Mouse (Mus musculus): ENCODE measurements around the gene Ap1b1. TPM values are rescaled to one million over a fixed set of nuclear protein-coding genes. Genes with fewer than 3 reads are reported as not detected.

Gene Ap1b1
- polyA plus RNA-seq (2015; fragmentation: Nextera tagmentation; extraction: Ambion mirVana): 41.8 and 43.3 TPM in 2 replicates

DNA sequence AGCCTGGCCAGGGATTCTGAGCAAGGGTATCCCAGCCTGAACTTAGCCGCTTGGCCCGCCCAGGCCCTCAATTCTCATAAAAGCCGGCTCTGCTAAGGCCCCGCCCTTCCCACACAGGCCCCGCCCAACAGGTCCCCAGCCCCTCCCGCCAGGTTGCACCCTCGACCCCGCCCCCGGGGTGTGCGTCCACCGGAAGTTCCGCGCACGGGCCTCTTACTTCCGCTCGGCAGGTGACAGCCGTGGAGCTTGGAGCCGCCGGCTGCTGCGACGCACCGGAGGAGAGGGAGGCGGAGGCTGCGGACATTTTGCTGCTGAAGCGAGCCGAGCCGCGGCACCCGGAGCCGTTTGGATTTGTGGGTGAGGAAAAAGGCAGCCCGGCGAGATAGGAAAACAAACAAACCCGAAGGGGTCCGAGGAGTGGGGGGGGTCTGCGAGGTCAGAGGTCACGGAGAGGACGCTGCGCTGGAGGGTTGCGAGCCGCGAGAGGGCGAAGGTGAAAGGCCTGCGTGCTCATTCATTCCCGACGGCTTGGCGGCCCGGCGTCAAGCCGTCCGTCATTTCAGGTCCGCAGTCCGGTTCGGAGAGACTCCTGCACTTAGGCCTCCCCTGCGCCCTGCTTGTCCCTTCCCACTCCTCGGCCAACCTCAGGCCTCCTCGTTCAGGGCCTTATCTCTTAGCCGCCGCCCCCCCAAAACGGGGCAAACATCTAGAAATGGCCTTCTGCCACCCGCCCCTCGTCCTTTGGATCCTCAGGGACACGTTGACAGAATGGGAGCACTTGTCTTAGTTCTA lies at the start of gene Ap1b1:
Gene Ap1b1, plus strand, starts transcription at position 130 of the 792 bp plus-strand sequence.
- Histone ChIP-seq H3K4me2 (replicated peaks; ENCODE audit: low read depth) (peak within 1 kb of the TSS; percentile 95), H3K4me1 (replicated peaks; ENCODE audit: control insufficient read depth, insufficient read depth) (no peaks in the 10 kb centered on the region), H3K27ac (replicated peaks) (peak within 1 kb of the TSS; percentile 69), H3K4me3 (ENCODE audit: low read depth, low read length) (peak within 1 kb of the TSS; percentile 65), H3K9me3 (ENCODE audit: control insufficient read depth, low read length) (no peaks in the 10 kb centered on the region), H3K36me3 (ENCODE audit: control insufficient read depth, insufficient read depth, low read length) (peaks cover 2% of the 10 kb centered on the region; the same call in 1 of the 2 replicates), H3K27me3 (ENCODE audit: control insufficient read depth, insufficient read depth, low read length) (no peaks in the 10 kb centered on the region), H3K9ac (ENCODE audit: low read length) (peak within 1 kb of the TSS; percentile 78)
- under 1% methylated on average over 59 of the region's 62 CpGs for WGBS
- peak; percentile 96 for ATAC-seq (ENCODE audit: low FRiP score, low TSS enrichment)
- TF ChIP-seq CTCF (IDR thresholded peaks at IDR 0.05; ENCODE audit: low read depth) (no peak), EP300 (optimal IDR thresholded peaks at IDR 0.05) (no peak)
- DNase-seq (ENCODE audit: low spot score): peak; percentile 97

GRCm38 (mm10) chr11:4946530-4946929 lies 40.1 kb upstream of the Ap1b1 start:
- TF ChIP-seq EP300 (optimal IDR thresholded peaks at IDR 0.05) (no peak), CTCF (IDR thresholded peaks at IDR 0.05; ENCODE audit: low read depth) (no peak)
- Histone ChIP-seq H3K27ac (replicated peaks) (no peak overlapping the region), H3K4me2 (replicated peaks; ENCODE audit: low read depth) (peak overlapping the region; percentile 83), H3K36me3 (ENCODE audit: control insufficient read depth, insufficient read depth, low read length) (no peaks in the 10 kb centered on the region), H3K4me1 (replicated peaks; ENCODE audit: control insufficient read depth, insufficient read depth) (no peaks in the 10 kb centered on the region), H3K27me3 (ENCODE audit: control insufficient read depth, insufficient read depth, low read length) (peaks cover 34% of the 10 kb centered on the region), H3K9ac (ENCODE audit: low read length) (no peak overlapping the region), H3K9me3 (ENCODE audit: control insufficient read depth, low read length) (no peaks in the 10 kb centered on the region), H3K4me3 (ENCODE audit: low read depth, low read length) (peak overlapping the region; percentile 46)
- 43% methylated on average over 13 of the region's 13 CpGs for WGBS
- no peak for DNase-seq (ENCODE audit: low spot score)
- 0 out of 2 replicates have a peak, but pooled peaks have one; percentile 4 for ATAC-seq (ENCODE audit: low FRiP score, low TSS enrichment)

DNA sequence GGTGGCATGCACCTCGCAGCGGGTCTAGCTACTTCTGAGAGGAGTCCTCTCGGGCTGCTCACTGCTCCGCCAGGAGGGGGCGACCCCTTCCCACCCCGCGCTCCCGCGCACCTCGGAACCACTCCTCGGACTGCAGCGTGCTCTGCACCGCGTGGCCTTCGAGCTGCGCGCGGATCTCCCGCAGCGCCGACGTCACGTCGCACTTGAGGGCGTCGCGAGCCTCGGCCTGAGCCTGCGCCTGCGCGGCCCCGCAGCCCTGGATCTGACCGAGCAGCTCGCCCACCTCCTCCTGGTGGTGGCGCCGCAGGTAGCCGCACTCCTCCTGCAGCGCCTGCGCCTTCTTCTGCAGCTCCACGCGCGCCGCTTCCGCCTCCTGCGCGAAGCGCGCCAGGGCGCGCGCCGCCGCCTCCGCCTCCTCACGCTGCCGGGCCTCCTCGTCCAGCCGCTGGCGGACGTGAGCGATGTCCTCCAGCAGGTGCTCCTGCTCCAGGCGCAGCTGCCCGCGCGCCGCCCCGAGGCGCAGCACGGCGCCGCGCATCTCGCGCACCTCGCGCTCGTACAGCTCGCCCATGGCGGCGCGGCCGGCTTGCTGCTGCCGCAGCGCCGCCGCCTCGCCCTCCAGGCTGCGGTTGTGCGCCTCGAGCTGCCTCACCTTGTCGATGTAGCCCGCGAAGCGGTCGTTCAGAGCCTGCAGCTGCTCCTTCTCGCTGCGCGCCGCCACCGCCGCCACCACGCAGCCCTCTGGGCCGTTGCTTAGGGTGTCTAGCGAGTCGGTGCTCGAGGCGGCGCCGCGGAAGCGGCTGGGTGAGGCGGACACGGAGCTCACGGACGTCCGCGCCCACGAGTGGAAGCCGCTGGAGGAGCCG lies 39.4 kb upstream of the Ap1b1 start:
- Histone ChIP-seq H3K4me2 (replicated peaks; ENCODE audit: low read depth) (peak overlapping the region; percentile 83), H3K9ac (ENCODE audit: low read length) (peak overlapping the region; percentile 38), H3K4me1 (replicated peaks; ENCODE audit: control insufficient read depth, insufficient read depth) (no peaks in the 10 kb centered on the region), H3K9me3 (ENCODE audit: control insufficient read depth, low read length) (no peaks in the 10 kb centered on the region), H3K36me3 (ENCODE audit: control insufficient read depth, insufficient read depth, low read length) (no peaks in the 10 kb centered on the region), H3K27me3 (ENCODE audit: control insufficient read depth, insufficient read depth, low read length) (peaks cover 34% of the 10 kb centered on the region), H3K27ac (replicated peaks) (no peak overlapping the region), H3K4me3 (ENCODE audit: low read depth, low read length) (peak overlapping the region; percentile 46)
- ATAC-seq (ENCODE audit: low FRiP score, low TSS enrichment) (peak; percentile 74), DNase-seq (ENCODE audit: low spot score) (peak; percentile 76)
- TF ChIP-seq EP300 (optimal IDR thresholded peaks at IDR 0.05) (no peak), CTCF (IDR thresholded peaks at IDR 0.05; ENCODE audit: low read depth) (peak; percentile 39)
- under 1% methylated on average over 86 of the region's 120 CpGs for WGBS

DNA sequence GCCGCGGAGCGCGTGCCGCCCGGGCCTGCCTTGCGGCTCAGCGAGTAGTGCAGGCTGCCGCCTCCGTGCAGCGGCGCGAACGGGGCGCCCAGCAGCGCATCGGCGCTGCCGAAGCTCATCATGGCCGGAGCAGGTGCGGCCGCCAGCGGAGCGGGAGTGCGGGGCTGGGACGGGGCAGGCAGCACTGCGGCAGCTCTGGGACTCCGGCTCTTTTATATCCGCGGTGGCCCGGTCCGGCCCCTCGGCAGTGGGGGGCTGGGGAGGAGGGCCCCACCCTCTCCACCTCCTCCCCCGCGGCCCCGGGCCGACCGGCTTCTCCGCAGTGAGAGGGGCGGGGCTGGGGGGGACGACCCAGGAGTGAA lies 38.8 kb upstream of the Ap1b1 start, which contains the start of gene Nefh:
Gene Nefh, minus strand, starts transcription at position 252 of the 362 bp plus-strand sequence.
- Histone ChIP-seq H3K9me3 (ENCODE audit: control insufficient read depth, low read length) (no peaks in the 10 kb centered on the region), H3K4me2 (replicated peaks; ENCODE audit: low read depth) (peak within 1 kb of the TSS; percentile 83), H3K4me1 (replicated peaks; ENCODE audit: control insufficient read depth, insufficient read depth) (no peaks in the 10 kb centered on the region), H3K36me3 (ENCODE audit: control insufficient read depth, insufficient read depth, low read length) (no peaks in the 10 kb centered on the region), H3K27ac (replicated peaks) (no peak within 1 kb of the TSS), H3K27me3 (ENCODE audit: control insufficient read depth, insufficient read depth, low read length) (peaks cover 37% of the 10 kb centered on the region), H3K4me3 (ENCODE audit: low read depth, low read length) (peak within 1 kb of the TSS; percentile 46), H3K9ac (ENCODE audit: low read length) (peak within 1 kb of the TSS; percentile 38)
- TF ChIP-seq CTCF (IDR thresholded peaks at IDR 0.05; ENCODE audit: low read depth) (no peak), EP300 (optimal IDR thresholded peaks at IDR 0.05) (no peak)
- DNase-seq (ENCODE audit: low spot score) (no peak), ATAC-seq (ENCODE audit: low FRiP score, low TSS enrichment) (no peak)
- WGBS: under 1% methylated on average over 34 of the region's 41 CpGs

DNA sequence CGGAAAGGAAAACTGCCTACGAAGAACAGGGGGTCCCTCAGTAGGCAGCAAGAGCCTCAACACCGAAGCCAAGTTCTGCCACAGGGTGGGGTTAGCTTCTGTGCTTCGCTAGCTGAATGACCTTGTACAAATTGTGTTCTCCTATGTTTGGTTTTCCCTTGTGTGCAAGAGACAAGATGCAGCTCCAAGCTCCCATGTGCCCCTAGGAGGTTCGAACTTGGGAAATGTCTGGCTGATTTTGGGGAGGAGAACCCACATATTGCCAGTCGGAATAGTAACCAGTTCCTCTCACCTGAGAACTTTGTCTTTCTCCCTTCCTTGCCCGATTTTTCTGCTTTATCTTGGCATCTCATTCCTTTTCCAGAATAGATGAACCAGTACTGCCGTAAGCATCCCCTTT lies 37.8 kb upstream of the Ap1b1 start:
- no peaks in the 10 kb centered on the region for H3K9me3 ChIP-seq (ENCODE audit: control insufficient read depth, low read length)
- no peak overlapping the region for H3K4me2 ChIP-seq (replicated peaks; ENCODE audit: low read depth)

More for the DNA sequence above, 37.8 kb upstream of the Ap1b1 start:
- Histone ChIP-seq H3K36me3 (ENCODE audit: control insufficient read depth, insufficient read depth, low read length) (no peaks in the 10 kb centered on the region), H3K27me3 (ENCODE audit: control insufficient read depth, insufficient read depth, low read length) (peaks cover 37% of the 10 kb centered on the region), H3K9ac (ENCODE audit: low read length) (no peak overlapping the region), H3K4me3 (ENCODE audit: low read depth, low read length) (no peak overlapping the region), H3K4me1 (replicated peaks; ENCODE audit: control insufficient read depth, insufficient read depth) (no peaks in the 10 kb centered on the region), H3K27ac (replicated peaks) (no peak overlapping the region)
- no peak for TF ChIP-seq CTCF (IDR thresholded peaks at IDR 0.05; ENCODE audit: low read depth)
- no peak for TF ChIP-seq EP300 (optimal IDR thresholded peaks at IDR 0.05)
- WGBS: 41% methylated on average over 8 of the region's 8 CpGs
- no peak for ATAC-seq (ENCODE audit: low FRiP score, low TSS enrichment)
- no peak for DNase-seq (ENCODE audit: low spot score)
